Mouse (Mus musculus) embryonic facial prominence, embryonic 12.5 days (tissue): ENCODE results near the gene Erc1. TPM values are rescaled to one million over a fixed set of nuclear protein-coding genes. Genes with fewer than 3 reads are reported as not detected.

ENCODE experiments used
- ATAC-seq: fragments of 200-750 bp; cut with Nextera tagmentation; 2 replicates; pipeline ENCODE4 v1.8.0; 2017; ENCODE audit not compliant: insufficient number of reproducible peaks, insufficient read depth, low FRiP score, low TSS enrichment
- H3K27ac ChIP-seq: fragments of 300-500 bp; sonication (generic); 2 replicates; pipeline ENCODE4 v1.5.1; 2016; ENCODE audit warnings: mild to moderate bottlenecking
- H3K27me3 ChIP-seq: fragments of 300-500 bp; sonication (generic); 2 replicates; pipeline ENCODE4 v1.6.1; 2016; ENCODE audit warnings: mild to moderate bottlenecking, moderate library complexity
- H3K36me3 ChIP-seq: fragments of 300-500 bp; sonication (generic); 2 replicates; pipeline ENCODE4 v1.6.1; 2016; ENCODE audit warnings: mild to moderate bottlenecking
- H3K4me1 ChIP-seq: fragments of 300-500 bp; sonication (generic); 2 replicates; pipeline ENCODE4 v1.6.1; 2016
- H3K4me2 ChIP-seq: fragments of 300-500 bp; sonication (generic); replicated peaks from 2 replicates; pipeline ENCODE4 v1.6.1; 2016; ENCODE audit warnings: mild to moderate bottlenecking, moderate library complexity
- H3K4me3 ChIP-seq: fragments of 300-500 bp; sonication (generic); 2 replicates; pipeline ENCODE4 v1.5.1; 2016; ENCODE audit warnings: mild to moderate bottlenecking
- H3K9ac ChIP-seq: fragments of 300-500 bp; sonication (generic); 2 replicates; pipeline ENCODE4 v1.6.1; 2016; ENCODE audit warnings: mild to moderate bottlenecking, moderate library complexity
- H3K9me3 ChIP-seq: fragments of 300-500 bp; sonication (generic); 2 replicates; pipeline ENCODE4 v1.6.1; 2016; ENCODE audit warnings: mild to moderate bottlenecking, moderate library complexity
- WGBS: fragments of 180-500 bp; shearing (Covaris S2); methylation state at CpG from one replicate; pipeline ENCODE4 v1.1.7; 2016; 5-methylcytosine and 5-hydroxymethylcytosine counted together
- polyA plus RNA-seq: library from polyadenylated mRNA; unstranded; fragments of >200 nt; fragmentation: Nextera tagmentation; extraction: Ambion mirVana; gene quantifications from 2 replicates; pipeline ENCODE4 v1.2.1, GENCODE M21; 2016

Erc1 gene
- polyA plus RNA-seq, 1 experiment from 2014 or later = 32.1 TPM

- no peaks in the 10 kb centered on the region for H3K4me1 ChIP-seq
- ATAC-seq = no peak
- no peaks in the 10 kb centered on the region for H3K27me3 ChIP-seq
- no peaks in the 10 kb centered on the region for H3K36me3 ChIP-seq
- H3K27ac ChIP-seq = no peak overlapping the region
- no peaks in the 10 kb centered on the region for H3K9me3 ChIP-seq
- H3K9ac ChIP-seq = no peak overlapping the region
- no peak overlapping the region for H3K4me3 ChIP-seq
- 69% methylated on average over 14 of the region's 14 CpGs for WGBS
- H3K4me2 ChIP-seq = no peak overlapping the region
Measured at GRCm38 (mm10) chr6:119643880-119644460, 204.0 kb downstream of the Erc1 start.

DNA sequence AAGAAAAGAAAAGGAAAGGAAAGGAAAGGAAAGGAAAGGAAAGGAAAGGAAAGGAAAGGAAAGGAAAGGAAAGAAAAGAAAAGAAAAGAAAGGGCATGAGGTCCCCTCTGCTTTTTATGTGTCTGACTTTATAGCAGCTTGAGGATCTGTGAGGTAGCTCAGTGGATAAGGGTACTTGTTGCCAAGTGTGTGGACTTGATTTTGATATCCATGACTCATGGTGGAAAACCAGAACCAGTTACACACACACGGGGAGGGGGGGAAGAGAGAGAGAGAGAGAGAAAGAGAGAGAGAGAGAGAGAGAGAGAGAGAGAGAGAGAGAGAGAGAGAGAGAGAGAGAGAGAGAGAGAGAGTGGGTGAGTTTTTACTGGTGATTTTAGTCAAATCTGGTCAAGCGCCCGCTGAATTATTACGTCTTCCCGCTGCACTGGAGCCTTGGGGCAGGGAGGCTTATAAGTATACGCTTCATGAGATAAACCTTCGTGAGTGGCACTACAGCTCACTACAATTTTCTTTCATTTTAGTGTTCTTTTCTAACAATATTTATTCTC is 204.7 kb downstream of the Erc1 start:
- H3K4me1 ChIP-seq = no peaks in the 10 kb centered on the region
- ATAC-seq = no peak
- H3K27me3 ChIP-seq = no peaks in the 10 kb centered on the region
- H3K36me3 ChIP-seq = no peaks in the 10 kb centered on the region
- H3K4me3 ChIP-seq = no peak overlapping the region
- no peak overlapping the region for H3K27ac ChIP-seq
- no peak overlapping the region for H3K9ac ChIP-seq
- no peaks in the 10 kb centered on the region for H3K9me3 ChIP-seq
- 95% methylated on average over 7 of the region's 7 CpGs for WGBS
- H3K4me2 ChIP-seq = no peak overlapping the region

DNA sequence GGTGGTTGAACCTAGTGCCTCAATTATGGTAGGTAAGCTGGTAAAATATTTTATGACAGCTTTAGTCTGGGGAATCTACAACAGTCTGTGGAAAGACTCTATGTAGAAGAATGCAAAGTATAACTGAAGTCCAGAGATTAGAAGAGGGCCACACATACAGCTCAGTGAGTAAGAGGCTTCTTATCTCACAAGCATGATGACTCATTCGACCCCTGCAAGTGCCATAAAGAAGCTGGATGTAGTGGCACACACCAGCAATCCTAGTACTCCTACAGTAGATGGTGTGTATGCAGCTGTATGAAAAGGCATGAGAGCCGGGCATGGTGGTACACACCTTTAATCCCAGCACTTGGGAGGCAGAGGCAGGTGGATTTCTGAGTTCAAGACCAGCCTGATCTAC is 205.2 kb downstream of the Erc1 start:
- no peaks in the 10 kb centered on the region for H3K4me1 ChIP-seq
- no peak overlapping the region for H3K4me2 ChIP-seq
- no peaks in the 10 kb centered on the region for H3K9me3 ChIP-seq
- ATAC-seq = no peak
- WGBS = 89% methylated on average over 2 of the region's 2 CpGs
- H3K9ac ChIP-seq = no peak overlapping the region
- H3K4me3 ChIP-seq = no peak overlapping the region
- H3K36me3 ChIP-seq = no peaks in the 10 kb centered on the region
- no peaks in the 10 kb centered on the region for H3K27me3 ChIP-seq
- no peak overlapping the region for H3K27ac ChIP-seq

GRCm38 (mm10) chr6:119635629-119636028 is 212.3 kb downstream of the Erc1 start:
- ATAC-seq = no peak
- WGBS = 10% methylated on average over 2 of the region's 2 CpGs

DNA sequence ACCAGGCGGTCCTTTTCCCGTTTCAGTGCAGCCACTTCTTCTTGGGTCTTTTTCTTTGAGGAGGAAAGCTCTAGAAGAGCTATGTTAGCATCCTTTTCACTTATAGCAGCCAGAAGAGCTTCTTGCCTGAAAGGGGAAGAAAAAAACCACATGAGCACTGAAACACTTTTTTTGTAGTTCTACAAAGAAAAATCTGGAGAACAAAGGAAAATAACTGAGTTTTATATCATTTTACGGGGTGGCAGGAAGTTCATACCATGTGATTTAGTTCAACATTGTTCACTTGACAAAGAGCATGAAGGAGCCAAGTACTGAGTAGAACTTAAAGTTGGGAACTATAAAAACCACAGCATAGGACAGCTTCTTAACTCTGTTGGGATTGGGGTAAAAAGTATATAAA is 217.3 kb downstream of the Erc1 start:
- ATAC-seq = no peak
- Histone ChIP-seq H3K27me3 (no peaks in the 10 kb centered on the region), H3K36me3 (peaks cover 9% of the 10 kb centered on the region; the same call in 1 of the 2 replicates), H3K9ac (no peak overlapping the region), H3K4me1 (peaks cover 3% of the 10 kb centered on the region; the same call in 1 of the 2 replicates), H3K9me3 (no peaks in the 10 kb centered on the region), H3K4me2 (no peak overlapping the region), H3K27ac (no peak overlapping the region), H3K4me3 (no peak overlapping the region)
- 91% methylated on average over 3 of the region's 3 CpGs for WGBS

More at GRCm38 (mm10) chr6:119635629-119636028, 212.3 kb downstream of the Erc1 start:
- Histone ChIP-seq H3K4me2 (no peak overlapping the region), H3K27ac (no peak overlapping the region), H3K9me3 (no peaks in the 10 kb centered on the region), H3K9ac (no peak overlapping the region), H3K4me1 (peaks cover 11% of the 10 kb centered on the region; the same call in 1 of the 2 replicates), H3K27me3 (no peaks in the 10 kb centered on the region), H3K4me3 (no peak overlapping the region), H3K36me3 (no peaks in the 10 kb centered on the region)

- Histone ChIP-seq H3K4me1 (peaks cover 10% of the 10 kb centered on the region), H3K4me3 (no peak overlapping the region), H3K9me3 (no peaks in the 10 kb centered on the region), H3K27me3 (no peaks in the 10 kb centered on the region), H3K36me3 (no peaks in the 10 kb centered on the region), H3K27ac (no peak overlapping the region), H3K4me2 (no peak overlapping the region), H3K9ac (no peak overlapping the region)
- ATAC-seq = no peak
- WGBS = 60% methylated on average over 2 of the region's 2 CpGs
Measured at GRCm38 (mm10) chr6:119601379-119601778, 246.6 kb downstream of the Erc1 start.

GRCm38 (mm10) chr6:119595440-119595839 is 252.5 kb downstream of the Erc1 start:
- no peak for ATAC-seq
- Histone ChIP-seq H3K36me3 (peaks cover 5% of the 10 kb centered on the region; the same call in 1 of the 2 replicates), H3K4me3 (no peak overlapping the region), H3K27ac (no peak overlapping the region), H3K4me1 (no peaks in the 10 kb centered on the region), H3K9me3 (no peaks in the 10 kb centered on the region), H3K27me3 (no peaks in the 10 kb centered on the region), H3K9ac (no peak overlapping the region), H3K4me2 (no peak overlapping the region)
- WGBS = 96% methylated on average over 4 of the region's 4 CpGs

GRCm38 (mm10) chr6:119590872-119591271 is 257.1 kb downstream of the Erc1 start:
- WGBS = 95% methylated on average over 2 of the region's 2 CpGs
- peaks cover 18% of the 10 kb centered on the region for H3K4me1 ChIP-seq
- no peak overlapping the region for H3K4me2 ChIP-seq
- H3K9me3 ChIP-seq = no peaks in the 10 kb centered on the region
- no peak overlapping the region for H3K4me3 ChIP-seq
- ATAC-seq = no peak
- no peak overlapping the region for H3K27ac ChIP-seq
- H3K36me3 ChIP-seq = peaks cover 5% of the 10 kb centered on the region; the same call in 1 of the 2 replicates
- H3K9ac ChIP-seq = no peak overlapping the region
- H3K27me3 ChIP-seq = no peaks in the 10 kb centered on the region

GRCm38 (mm10) chr6:119587897-119588296 is 260.1 kb downstream of the Erc1 start:
- H3K9ac ChIP-seq = no peak overlapping the region
- peaks cover 34% of the 10 kb centered on the region for H3K4me1 ChIP-seq
- H3K9me3 ChIP-seq = no peaks in the 10 kb centered on the region
- no peaks in the 10 kb centered on the region for H3K36me3 ChIP-seq
- H3K4me2 ChIP-seq = no peak overlapping the region
- no peak for ATAC-seq
- no peaks in the 10 kb centered on the region for H3K27me3 ChIP-seq
- no peak overlapping the region for H3K27ac ChIP-seq
- no peak overlapping the region for H3K4me3 ChIP-seq
- 57% methylated on average over 2 of the region's 2 CpGs for WGBS

- Histone ChIP-seq H3K9me3 (no peaks in the 10 kb centered on the region), H3K4me3 (no peak overlapping the region), H3K36me3 (no peaks in the 10 kb centered on the region), H3K27ac (no peak overlapping the region), H3K4me1 (peaks cover 34% of the 10 kb centered on the region), H3K4me2 (no peak overlapping the region), H3K9ac (no peak overlapping the region), H3K27me3 (no peaks in the 10 kb centered on the region)
- ATAC-seq = no peak
Measured at GRCm38 (mm10) chr6:119587454-119587853, 260.5 kb downstream of the Erc1 start.

GRCm38 (mm10) chr6:119585652-119586375 is 262.2 kb downstream of the Erc1 start:
- Histone ChIP-seq H3K4me3 (no peak overlapping the region), H3K36me3 (no peaks in the 10 kb centered on the region), H3K9me3 (no peaks in the 10 kb centered on the region), H3K27ac (0 out of 2 replicates have a peak overlapping the region, but pooled peaks have one; percentile 30), H3K4me1 (peaks cover 34% of the 10 kb centered on the region), H3K9ac (no peak overlapping the region), H3K27me3 (no peaks in the 10 kb centered on the region), H3K4me2 (no peak overlapping the region)
- no peak for ATAC-seq
- 66% methylated on average over 5 of the region's 5 CpGs for WGBS

DNA sequence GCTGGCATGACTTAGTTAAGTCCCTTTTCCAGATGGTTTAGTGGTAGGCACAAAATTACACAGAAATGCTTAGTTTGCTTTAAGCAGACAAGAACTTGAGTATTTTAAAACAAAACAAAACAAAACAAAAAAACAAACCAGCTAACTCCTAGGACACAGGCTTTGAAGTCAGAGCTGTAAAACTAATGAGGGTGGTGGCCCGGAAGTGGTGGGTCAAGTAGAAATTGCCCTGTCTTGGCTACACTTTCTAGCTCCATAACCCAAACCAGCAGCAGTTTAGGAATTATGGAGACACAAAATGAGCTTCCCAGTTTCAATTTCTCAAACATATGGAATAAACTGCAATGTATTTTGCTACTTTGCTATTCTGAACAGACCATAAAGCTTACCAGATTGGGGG is 263.9 kb downstream of the Erc1 start:
- Histone ChIP-seq H3K36me3 (no peaks in the 10 kb centered on the region), H3K9me3 (no peaks in the 10 kb centered on the region), H3K27ac (no peak overlapping the region), H3K27me3 (no peaks in the 10 kb centered on the region), H3K4me1 (peaks cover 34% of the 10 kb centered on the region), H3K9ac (no peak overlapping the region), H3K4me2 (no peak overlapping the region), H3K4me3 (no peak overlapping the region)
- no peak for ATAC-seq
- 67% methylated on average over 1 of the region's 1 CpGs for WGBS
